Mouse (Mus musculus): ENCODE measurements around the gene March1. TPM values are rescaled to one million over a fixed set of nuclear protein-coding genes. Genes with fewer than 3 reads are reported as not detected.

The March1 gene
- total and polyA plus RNA-seq, 3 experiments = 0.04 TPM; not detected in 2

DNA sequence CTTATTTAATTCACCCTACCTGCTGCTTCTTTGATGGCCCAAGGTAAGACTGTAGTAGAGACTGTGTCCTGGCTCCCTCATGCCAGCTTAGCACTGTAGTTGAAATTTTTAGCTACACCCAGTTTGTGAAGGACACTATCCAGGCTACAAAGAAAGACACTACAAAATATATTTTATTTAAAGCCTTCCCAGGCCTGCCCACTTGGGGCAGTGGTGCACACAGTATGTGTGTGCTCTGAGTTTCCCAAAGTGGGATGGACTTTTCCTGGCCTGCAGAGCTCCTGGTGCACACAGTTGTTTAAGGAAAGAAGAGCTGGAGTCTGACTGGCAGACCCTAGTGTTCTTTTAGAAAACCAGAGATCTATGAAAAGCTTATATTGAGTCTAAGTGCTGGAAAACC is 839.4 kb downstream of the March1 start:
- no peak for TF ChIP-seq EP300 (IDR thresholded peaks at IDR 0.05; ENCODE audit: low read depth in 1 of 2, low read length in 2 of 2)
- 0 out of 2 replicates have a peak, but pooled peaks have one; percentile 2 for TF ChIP-seq RAD21 (IDR thresholded peaks at IDR 0.05; ENCODE audit: low read depth, low read length)
- no peak for TF ChIP-seq BHLHE40 (IDR thresholded peaks at IDR 0.05; ENCODE audit: borderline replicate concordance, low read depth, low read length)
- TF ChIP-seq CTCF (IDR thresholded peaks at IDR 0.05 in 2 of 3, conservative IDR thresholded peaks at IDR 0.05 in 1 of 3; ENCODE audit: control insufficient read depth in 1 of 3, insufficient read depth in 1 of 3, low read depth in 2 of 3, low read length in 3 of 3, poor library complexity in 1 of 3, severe bottlenecking in 1 of 3) = peak in 1 of 3 experiments; percentile 34; a peak in 2 of 6 replicates
- peaks cover 0 to 1% of the 10 kb centered on the region in 2 experiments; a peak in 2 of 4 replicates for H3K27me3 ChIP-seq (ENCODE audit: control insufficient read depth in 1 of 2, insufficient read depth in 2 of 2, low read length in 2 of 2)
- no peaks in the 10 kb centered on the region for H3K36me3 ChIP-seq (ENCODE audit: control insufficient read depth in 1 of 2, insufficient read depth in 2 of 2, low read length in 2 of 2)
- H3K79me2 ChIP-seq (ENCODE audit: control insufficient read depth, insufficient read depth, low read length, poor library complexity) = no peaks in the 10 kb centered on the region
- H3K9me3 ChIP-seq (replicated peaks; ENCODE audit: insufficient read depth, low read length) = no peaks in the 10 kb centered on the region
- no peaks in the 10 kb centered on the region for H3K4me1 ChIP-seq (ENCODE audit: control insufficient read depth in 1 of 2, insufficient read depth in 2 of 2, low read length in 2 of 2)
- H3K4me3 ChIP-seq (ENCODE audit: control insufficient read depth in 1 of 2, insufficient read depth in 1 of 2, low read depth in 2 of 2, low read length in 2 of 2) = no peak overlapping the region
- no peak overlapping the region for H3K9ac ChIP-seq (ENCODE audit: control insufficient read depth, low read depth, low read length, poor library complexity, severe bottlenecking)
- H3K27ac ChIP-seq (ENCODE audit: control insufficient read depth, low read depth, low read length) = no peak overlapping the region
- no peak for DNase-seq (ENCODE audit: low read depth, low spot score)

DNA sequence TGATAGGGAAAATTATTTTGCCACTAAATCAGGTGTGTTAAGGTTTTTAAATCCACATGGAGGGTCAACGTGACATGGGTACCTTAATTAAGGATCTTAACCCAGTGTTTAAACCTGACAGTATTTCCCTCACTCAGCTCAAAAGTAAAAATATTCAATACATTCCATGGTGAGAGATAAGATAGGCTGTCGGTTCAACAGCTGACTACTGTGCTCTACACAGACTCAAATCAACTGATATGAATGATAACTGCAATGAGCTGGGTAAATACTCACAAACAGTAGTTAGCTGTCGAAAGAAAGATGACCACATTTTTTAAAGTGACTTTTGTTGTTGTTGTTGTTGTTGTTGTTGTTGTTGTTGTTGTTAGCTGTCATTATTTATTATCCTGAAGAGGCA is 852.1 kb downstream of the March1 start:
- no peak for DNase-seq (ENCODE audit: low read depth, low spot score)
- Histone ChIP-seq H3K4me1 (ENCODE audit: control insufficient read depth in 1 of 2, insufficient read depth in 2 of 2, low read length in 2 of 2) (peaks cover 0 to 2% of the 10 kb centered on the region in 2 experiments; a peak in 1 of 4 replicates), H3K9me3 (replicated peaks; ENCODE audit: insufficient read depth, low read length) (no peaks in the 10 kb centered on the region), H3K27ac (ENCODE audit: control insufficient read depth, low read depth, low read length) (no peak overlapping the region), H3K4me3 (ENCODE audit: control insufficient read depth in 1 of 2, insufficient read depth in 1 of 2, low read depth in 2 of 2, low read length in 2 of 2) (no peak overlapping the region), H3K27me3 (ENCODE audit: control insufficient read depth in 1 of 2, insufficient read depth in 2 of 2, low read length in 2 of 2) (no peaks in the 10 kb centered on the region), H3K9ac (ENCODE audit: control insufficient read depth, low read depth, low read length, poor library complexity, severe bottlenecking) (no peak overlapping the region), H3K36me3 (ENCODE audit: control insufficient read depth in 1 of 2, insufficient read depth in 2 of 2, low read length in 2 of 2) (peaks cover 0 to 5% of the 10 kb centered on the region in 2 experiments; a peak in 2 of 4 replicates), H3K79me2 (ENCODE audit: control insufficient read depth, insufficient read depth, low read length, poor library complexity) (no peaks in the 10 kb centered on the region)
- TF ChIP-seq SIN3A (IDR thresholded peaks at IDR 0.05; ENCODE audit: low read length) (peak; percentile 40; the same call in 1 of the 2 replicates), NELFE (IDR thresholded peaks at IDR 0.05; ENCODE audit: low read depth, low read length) (no peak), POLR2AphosphoS5 (IDR thresholded peaks at IDR 0.05; ENCODE audit: borderline replicate concordance, low read depth, low read length) (no peak), GABPA (IDR thresholded peaks at IDR 0.05; ENCODE audit: low read depth, low read length) (no peak), GATA1 (IDR thresholded peaks at IDR 0.05; ENCODE audit: low read depth, low read length) (peak; percentile 42; the same call in 1 of the 2 replicates), MYC (IDR thresholded peaks at IDR 0.05; ENCODE audit: low read depth, low read length) (no peak), USF2 (IDR thresholded peaks at IDR 0.05; ENCODE audit: borderline replicate concordance in 1 of 2, insufficient read depth in 1 of 2, low read depth in 1 of 2, low read length in 2 of 2) (no peak), HCFC1 (IDR thresholded peaks at IDR 0.05; ENCODE audit: low read depth, low read length) (no peak), ETS1 (IDR thresholded peaks at IDR 0.05; ENCODE audit: low read depth, low read length) (peak; percentile 91), EP300 (IDR thresholded peaks at IDR 0.05; ENCODE audit: low read depth in 1 of 2, low read length in 2 of 2) (peak in 1 of 2 experiments; percentile 47; a peak in 3 of 4 replicates), MAX (IDR thresholded peaks at IDR 0.05; ENCODE audit: low read length) (no peak)

GRCm38 (mm10) chr8:66476880-66477279 is 859.2 kb downstream of the March1 start:
- no peak for TF ChIP-seq SIN3A (IDR thresholded peaks at IDR 0.05; ENCODE audit: low read length)
- no peak for TF ChIP-seq HCFC1 (IDR thresholded peaks at IDR 0.05; ENCODE audit: low read depth, low read length)
- no peak for TF ChIP-seq TBP (IDR thresholded peaks at IDR 0.05; ENCODE audit: low read depth, low read length)
- no peak for TF ChIP-seq MAFK (IDR thresholded peaks at IDR 0.05; ENCODE audit: borderline replicate concordance, low read depth, low read length)
- TF ChIP-seq CTCF (IDR thresholded peaks at IDR 0.05 in 2 of 3, conservative IDR thresholded peaks at IDR 0.05 in 1 of 3; ENCODE audit: control insufficient read depth in 1 of 3, insufficient read depth in 1 of 3, low read depth in 2 of 3, low read length in 3 of 3, poor library complexity in 1 of 3, severe bottlenecking in 1 of 3) = no peak
- TF ChIP-seq POLR2AphosphoS2 (IDR thresholded peaks at IDR 0.05; ENCODE audit: low read length) = no peak
- TF ChIP-seq MXI1 (IDR thresholded peaks at IDR 0.05; ENCODE audit: low read depth, low read length) = no peak
- TF ChIP-seq USF1 (IDR thresholded peaks at IDR 0.05; ENCODE audit: low read depth, low read length) = no peak
- no peak for TF ChIP-seq ZMIZ1 (IDR thresholded peaks at IDR 0.05; ENCODE audit: low read depth, low read length)
- no peak for TF ChIP-seq NRF1 (IDR thresholded peaks at IDR 0.05; ENCODE audit: insufficient read depth, low read depth, low read length, poor library complexity, severe bottlenecking)
- no peaks in the 10 kb centered on the region for H3K79me2 ChIP-seq (ENCODE audit: control insufficient read depth, insufficient read depth, low read length, poor library complexity)
- H3K36me3 ChIP-seq (ENCODE audit: control insufficient read depth in 1 of 2, insufficient read depth in 2 of 2, low read length in 2 of 2) = peaks cover 0 to 9% of the 10 kb centered on the region in 2 experiments; a peak in 2 of 4 replicates
- no peaks in the 10 kb centered on the region for H3K9me3 ChIP-seq (replicated peaks; ENCODE audit: insufficient read depth, low read length)
- DNase-seq (ENCODE audit: low read depth, low spot score) = no peak
- H3K4me1 ChIP-seq (ENCODE audit: control insufficient read depth in 1 of 2, insufficient read depth in 2 of 2, low read length in 2 of 2) = no peaks in the 10 kb centered on the region
- H3K27me3 ChIP-seq (ENCODE audit: control insufficient read depth in 1 of 2, insufficient read depth in 2 of 2, low read length in 2 of 2) = no peaks in the 10 kb centered on the region
- no peak overlapping the region for H3K27ac ChIP-seq (ENCODE audit: control insufficient read depth, low read depth, low read length)
- H3K4me3 ChIP-seq (ENCODE audit: control insufficient read depth in 1 of 2, insufficient read depth in 1 of 2, low read depth in 2 of 2, low read length in 2 of 2) = no peak overlapping the region
- no peak overlapping the region for H3K9ac ChIP-seq (ENCODE audit: control insufficient read depth, low read depth, low read length, poor library complexity, severe bottlenecking)

Data from MEL (cell line).